Mouse (Mus musculus) bone marrow macrophage, adult 2 months (primary cell): ENCODE measurements around the gene Osbpl10. TPM values are rescaled to one million over a fixed set of nuclear protein-coding genes. Genes with fewer than 3 reads are reported as not detected.

Experiments
- H3K27ac ChIP-seq: 2 replicates; pipeline ENCODE4 v1.5.1; 2012; ENCODE audit warnings: low read depth, low read length; ENCODE audit not compliant: insufficient read depth
- H3K4me1 ChIP-seq: 2 replicates; pipeline ENCODE4 v1.6.1; 2012; ENCODE audit warnings: low read length; ENCODE audit not compliant: control insufficient read depth, insufficient read depth
- H3K4me3 ChIP-seq: 2 replicates; pipeline ENCODE4 v1.5.1; 2012; ENCODE audit warnings: mild to moderate bottlenecking, low read length, moderate library complexity; ENCODE audit not compliant: insufficient read depth
- CTCF ChIP-seq: IDR thresholded peaks from 2 replicates; pipeline ENCODE4 v1.5.1; 2012; ENCODE audit warnings: low read depth, mild to moderate bottlenecking, low read length, moderate library complexity
- POLR2A ChIP-seq: IDR thresholded peaks from 2 replicates; pipeline ENCODE4 v1.6.1; 2012; ENCODE audit warnings: mild to moderate bottlenecking, low read depth, low read length, borderline replicate concordance
- polyA plus RNA-seq: library from polyadenylated mRNA; stranded (reverse); fragments of >200 nt; gene quantifications from 2 replicates; pipeline ENCODE4 v1.2.4, GENCODE M21; 2012; ENCODE audit not compliant: missing spikeins, insufficient read depth, insufficient read length

Gene Osbpl10
- polyA plus RNA-seq, 1 experiment: 1.7 TPM

GRCm38 (mm10) chr9:115110655-115111054, 132.3 kb downstream of the Osbpl10 start:
- no peak overlapping the region for H3K27ac ChIP-seq
- no peak overlapping the region for H3K4me3 ChIP-seq
- TF ChIP-seq CTCF (no peak), POLR2A (no peak)
- H3K4me1 ChIP-seq: no peaks in the 10 kb centered on the region

DNA sequence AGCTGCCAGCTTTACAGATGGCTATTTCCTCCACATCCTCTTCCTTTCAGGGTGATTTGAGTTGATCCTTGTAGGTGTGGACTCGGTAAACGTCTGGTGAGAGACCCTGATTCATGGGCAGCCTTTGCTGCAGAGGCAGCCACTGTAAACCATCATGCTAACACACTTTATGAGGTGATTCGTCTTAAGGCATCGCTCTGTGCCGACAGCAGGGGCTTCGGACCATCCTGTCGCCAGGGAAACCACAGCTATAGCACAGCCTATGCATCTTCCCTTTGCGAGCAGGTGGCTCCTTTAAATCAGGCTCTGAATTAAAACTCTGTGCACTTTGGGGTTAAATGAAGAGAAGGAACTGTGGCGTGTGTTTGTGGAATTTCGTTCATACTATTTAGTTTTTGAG, 138.9 kb downstream of the Osbpl10 start:
- TF ChIP-seq POLR2A (no peak), CTCF (no peak)
- H3K27ac ChIP-seq: no peak overlapping the region
- no peaks in the 10 kb centered on the region for H3K4me1 ChIP-seq
- no peak overlapping the region for H3K4me3 ChIP-seq

- H3K27ac ChIP-seq: no peak overlapping the region
- H3K4me3 ChIP-seq: no peak overlapping the region
- TF ChIP-seq POLR2A: no peak
- no peak for TF ChIP-seq CTCF
These were observed 141.9 kb downstream of the Osbpl10 start for GRCm38 (mm10) chr9:115120276-115120675.

GRCm38 (mm10) chr9:115120678-115121224, 142.4 kb downstream of the Osbpl10 start:
- Histone ChIP-seq H3K4me3 (no peak overlapping the region), H3K4me1 (no peaks in the 10 kb centered on the region)
- TF ChIP-seq POLR2A: no peak
- TF ChIP-seq CTCF: no peak

More at GRCm38 (mm10) chr9:115120276-115120675, 141.9 kb downstream of the Osbpl10 start:
- no peaks in the 10 kb centered on the region for H3K4me1 ChIP-seq

DNA sequence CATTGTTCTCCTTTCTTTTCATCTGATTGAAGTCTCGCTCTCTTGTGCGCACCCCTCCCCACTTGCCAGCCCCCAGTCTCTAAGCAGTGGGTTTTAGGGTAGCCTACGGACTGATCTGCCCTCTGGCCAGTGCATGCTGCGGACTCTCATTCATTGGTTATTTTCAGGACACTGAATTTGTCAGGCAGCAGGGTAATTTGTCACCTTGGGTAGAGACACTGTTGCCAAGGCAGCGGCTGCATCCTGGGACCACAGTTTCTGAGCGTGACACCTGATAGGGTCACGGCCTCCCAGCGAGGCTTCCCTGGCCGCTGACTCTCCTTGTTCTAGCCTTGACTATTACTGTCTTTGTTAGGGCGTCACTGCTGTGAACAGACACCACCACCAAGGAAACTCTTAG, 149.0 kb downstream of the Osbpl10 start:
- no peak overlapping the region for H3K4me3 ChIP-seq
- no peaks in the 10 kb centered on the region for H3K4me1 ChIP-seq
- H3K27ac ChIP-seq: no peak overlapping the region
- TF ChIP-seq CTCF: no peak
- TF ChIP-seq POLR2A: no peak

More at GRCm38 (mm10) chr9:115120678-115121224, 142.4 kb downstream of the Osbpl10 start:
- no peak overlapping the region for H3K27ac ChIP-seq

- H3K4me3 ChIP-seq: no peak overlapping the region
- no peak overlapping the region for H3K27ac ChIP-seq
- no peaks in the 10 kb centered on the region for H3K4me1 ChIP-seq
- TF ChIP-seq CTCF (no peak), POLR2A (no peak)
These were observed 155.6 kb downstream of the Osbpl10 start for GRCm38 (mm10) chr9:115133926-115134325.

GRCm38 (mm10) chr9:115134736-115135135, 156.4 kb downstream of the Osbpl10 start:
- Histone ChIP-seq H3K27ac (no peak overlapping the region), H3K4me3 (no peak overlapping the region), H3K4me1 (no peaks in the 10 kb centered on the region)
- TF ChIP-seq CTCF (no peak), POLR2A (no peak)

DNA sequence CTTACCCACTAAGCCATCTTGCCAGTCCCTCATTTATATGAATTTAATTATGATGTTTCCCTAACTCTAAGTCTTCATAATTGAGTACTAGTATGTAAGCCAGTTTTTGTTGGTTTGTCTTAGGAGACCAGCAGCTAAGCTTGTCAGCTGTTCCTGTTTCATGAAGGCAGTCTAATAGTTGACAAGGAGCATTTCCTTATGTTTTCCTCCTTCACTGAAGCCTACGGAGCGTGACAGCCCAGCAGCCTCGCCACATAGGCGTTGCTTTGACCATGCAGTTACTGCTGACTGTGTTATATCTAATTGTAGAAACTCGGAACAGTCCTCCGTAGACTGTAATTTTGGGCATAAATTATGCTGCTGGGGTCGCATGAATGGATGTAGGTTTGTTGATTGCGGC, 157.0 kb downstream of the Osbpl10 start:
- no peak for TF ChIP-seq POLR2A
- no peak for TF ChIP-seq CTCF
- Histone ChIP-seq H3K4me3 (no peak overlapping the region), H3K27ac (no peak overlapping the region), H3K4me1 (no peaks in the 10 kb centered on the region)

DNA sequence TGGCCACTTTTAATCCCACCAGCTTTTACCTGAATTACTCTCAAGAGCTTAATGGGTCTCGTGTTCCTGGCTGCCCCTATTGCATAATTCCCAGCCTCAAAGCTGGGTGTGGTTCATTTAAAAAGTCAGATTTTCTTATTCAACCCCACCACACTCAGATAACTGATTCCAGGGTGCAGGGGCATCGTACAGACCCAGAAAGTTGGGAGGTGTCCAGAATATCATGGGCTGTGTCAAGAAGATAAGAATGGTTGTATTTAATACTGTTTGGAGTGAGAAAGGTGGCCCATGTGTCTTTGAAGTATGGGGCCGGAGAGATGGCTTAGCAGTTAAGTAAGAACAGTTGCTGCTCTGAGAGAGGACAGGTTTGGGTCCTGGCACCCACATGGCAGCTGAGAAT, 159.5 kb downstream of the Osbpl10 start:
- Histone ChIP-seq H3K4me3 (no peak overlapping the region), H3K4me1 (no peaks in the 10 kb centered on the region), H3K27ac (no peak overlapping the region)
- no peak for TF ChIP-seq CTCF
- TF ChIP-seq POLR2A: no peak

GRCm38 (mm10) chr9:115139597-115140332, 161.4 kb downstream of the Osbpl10 start:
- Histone ChIP-seq H3K27ac (no peak overlapping the region), H3K4me1 (no peaks in the 10 kb centered on the region), H3K4me3 (no peak overlapping the region)
- TF ChIP-seq POLR2A (no peak), CTCF (no peak)

- H3K4me3 ChIP-seq: no peak overlapping the region
- H3K4me1 ChIP-seq: no peaks in the 10 kb centered on the region
- no peak for TF ChIP-seq CTCF
- TF ChIP-seq POLR2A: no peak
- H3K27ac ChIP-seq: no peak overlapping the region
These were observed 168.8 kb downstream of the Osbpl10 start for GRCm38 (mm10) chr9:115147141-115147540.
